ENCODE assay signal across 8 mouse cellular contexts in genomic region chr9:105693854-105694253, GRCm38 (mm10). TPM values are rescaled to one million over a fixed set of nuclear protein-coding genes. Genes with fewer than 3 reads are reported as not detected.
DNase-seq lines count a peak whose midpoint lies in the region; ATAC-seq lines count a peak whose summit lies in the region.

No protein-coding gene starts in this region.

- H3K36me3 ChIP-seq in neural tube, embryonic 15.5 days = no peaks in the 10 kb centered on the region
- H3K36me3 ChIP-seq in kidney, embryonic 14.5 days (ENCODE audit: control insufficient read depth, insufficient read depth, low read length) = peaks cover under 1% of the 10 kb centered on the region; the same call in 1 of the 2 replicates
- H3K36me3 ChIP-seq in liver, embryonic 13.5 days = no peaks in the 10 kb centered on the region

- peaks cover 20% of the 10 kb centered on the region for H3K4me1 ChIP-seq in neural tube, embryonic 15.5 days
- 0 out of 2 replicates have a peak, but pooled peaks cover 5% of the 10 kb centered on the region for H3K4me1 ChIP-seq in kidney, embryonic 14.5 days (ENCODE audit: control insufficient read depth, insufficient read depth, low read length)
- no peaks in the 10 kb centered on the region for H3K4me1 ChIP-seq in liver, embryonic 13.5 days (replicated peaks)

- ATAC-seq in neural tube, embryonic 15.5 days (ENCODE audit: low FRiP score) = no peak
- peak; percentile 68 for ATAC-seq in kidney, embryonic 14.5 days (ENCODE audit: low FRiP score, low TSS enrichment)
- ATAC-seq in liver, embryonic 13.5 days (ENCODE audit: low read depth) = no peak

- H3K4me3 ChIP-seq in neural tube, embryonic 15.5 days (replicated peaks) = no peak overlapping the region
- no peak overlapping the region for H3K4me3 ChIP-seq in kidney, embryonic 14.5 days (ENCODE audit: low read length)
- H3K4me3 ChIP-seq in liver, embryonic 13.5 days (replicated peaks) = no peak overlapping the region

- no peaks in the 10 kb centered on the region for H3K9me3 ChIP-seq in neural tube, embryonic 15.5 days (replicated peaks)
- no peaks in the 10 kb centered on the region for H3K9me3 ChIP-seq in kidney, embryonic 14.5 days (ENCODE audit: control insufficient read depth, low read length)
- no peaks in the 10 kb centered on the region for H3K9me3 ChIP-seq in liver, embryonic 13.5 days (replicated peaks)

- no peak overlapping the region for H3K27ac ChIP-seq in neural tube, embryonic 15.5 days (replicated peaks)
- no peak overlapping the region for H3K27ac ChIP-seq in kidney, embryonic 14.5 days (ENCODE audit: low read depth, low read length)
- H3K27ac ChIP-seq in liver, embryonic 13.5 days = no peak overlapping the region

- H3K4me2 ChIP-seq in neural tube, embryonic 15.5 days = no peak overlapping the region
- H3K4me2 ChIP-seq in kidney, embryonic 14.5 days (replicated peaks; ENCODE audit: low read depth, low read length) = no peak overlapping the region
- H3K4me2 ChIP-seq in liver, embryonic 13.5 days = no peak overlapping the region

- 11% methylated on average over 5 of the region's 5 CpGs for WGBS in neural tube, embryonic 15.5 days
- 3% methylated on average over 5 of the region's 5 CpGs for WGBS in kidney, embryonic 14.5 days
- 4% methylated on average over 5 of the region's 5 CpGs for WGBS in liver, embryonic 13.5 days (ENCODE audit: insufficient replicate concordance)

- no peak overlapping the region for H3K9ac ChIP-seq in neural tube, embryonic 15.5 days (replicated peaks)
- H3K9ac ChIP-seq in kidney, embryonic 14.5 days (ENCODE audit: low read depth, low read length) = no peak overlapping the region
- no peak overlapping the region for H3K9ac ChIP-seq in liver, embryonic 13.5 days

- DNase-seq in neural tube, embryonic 10.5 days (ENCODE audit: extremely low spot score, low spot score) = peak; percentile 88
- DNase-seq in cerebellum, postnatal 25 days = peak; percentile 67 to 85
- DNase-seq in gastrocnemius, postnatal 36 days = peak; percentile 78 to 80
- DNase-seq in liver, embryonic 13.5 days = peak; percentile 11
- DNase-seq in ovary, postnatal 36 days (ENCODE audit: low spot score) = peak; percentile 88
- peak; percentile 41 for DNase-seq in thymus, postnatal 25 days

- H3K27me3 ChIP-seq in neural tube, embryonic 15.5 days (replicated peaks) = no peaks in the 10 kb centered on the region
- H3K27me3 ChIP-seq in kidney, embryonic 14.5 days (ENCODE audit: control insufficient read depth, insufficient read depth, low read length) = no peaks in the 10 kb centered on the region
- H3K27me3 ChIP-seq in liver, embryonic 13.5 days = no peaks in the 10 kb centered on the region

- intact Hi-C loops in gastrocnemius, postnatal 36 days (cut with DNase I) = loop anchor here (2.0 to 5.0 kb wide), 3 partner anchors 165 to 343 kb away; no protein-coding TSS in a partner anchor

RNA-seq across cellular contexts. Expression of gene Pik3r4, which starts 51.1 kb away (rescaled TPM):
- polyA plus RNA-seq in neural tube, embryonic 15.5 days (2015; fragmentation: Nextera tagmentation; extraction: Ambion mirVana) = 15.8 and 16.5 TPM in 2 replicates
- total RNA-seq in gastrocnemius, postnatal 36 days (2021) = 10 to 100 TPM; 10.9 to 12.0 TPM
- 13.8 and 26.8 TPM in 2 replicates for polyA plus RNA-seq in kidney, embryonic 14.5 days (2014; fragmentation: Nextera tagmentation; extraction: Ambion mirVana)
- 6.0 and 7.7 TPM in 2 replicates for polyA plus RNA-seq in liver, embryonic 13.5 days (2015; fragmentation: Nextera tagmentation; extraction: Ambion mirVana)

Comparison
In these comparisons a context has a peak if more than half of its experiments do, and no peak if none do; other contexts are left out.
1. DNase-seq: peak in every context shown above with its lines; median percentile 88 in neural tube, embryonic 10.5 days; 88 in ovary, postnatal 36 days; 79 in gastrocnemius, postnatal 36 days; 76 in cerebellum, postnatal 25 days; 41 in thymus, postnatal 25 days; 11 in liver, embryonic 13.5 days.